Mouse (Mus musculus) intestine, postnatal 0 days (tissue): ENCODE measurements around the gene Lrg1. TPM values are rescaled to one million over a fixed set of nuclear protein-coding genes. Genes with fewer than 3 reads are reported as not detected.

Experiments
- ATAC-seq: fragments of 200-750 bp; cut with Nextera tagmentation; 2 replicates; pipeline ENCODE4 v1.8.0; 2017; ENCODE audit warnings: mild to moderate bottlenecking, moderate TSS enrichment, moderate library complexity
- H3K27ac ChIP-seq: fragments of 300-500 bp; sonication (generic); 2 replicates; pipeline ENCODE4 v1.5.1; 2014; ENCODE audit warnings: mild to moderate bottlenecking, low read depth, low read length, moderate library complexity
- H3K27me3 ChIP-seq: fragments of 300-500 bp; sonication (generic); replicated peaks from 2 replicates; pipeline ENCODE4 v1.6.1; 2014; ENCODE audit warnings: low read length, mixed read lengths; ENCODE audit not compliant: control insufficient read depth, insufficient read depth
- H3K36me3 ChIP-seq: fragments of 300-500 bp; sonication (generic); 2 replicates; pipeline ENCODE4 v1.6.1; 2014; ENCODE audit warnings: mild to moderate bottlenecking, moderate library complexity; ENCODE audit not compliant: control insufficient read depth, insufficient read depth
- H3K4me1 ChIP-seq: fragments of 300-500 bp; sonication (generic); replicated peaks from 2 replicates; pipeline ENCODE4 v1.6.1; 2014; ENCODE audit warnings: antibody characterized with exemption, low read length, mixed read lengths; ENCODE audit not compliant: control insufficient read depth, insufficient read depth
- H3K4me2 ChIP-seq: fragments of 300-500 bp; sonication (generic); replicated peaks from 2 replicates; pipeline ENCODE4 v1.6.1; 2014; ENCODE audit warnings: low read depth, mild to moderate bottlenecking, moderate library complexity
- H3K4me3 ChIP-seq: fragments of 300-500 bp; sonication (generic); 2 replicates; pipeline ENCODE4 v1.5.1; 2014; ENCODE audit warnings: low read depth, low read length
- H3K9ac ChIP-seq: fragments of 300-500 bp; sonication (generic); 2 replicates; pipeline ENCODE4 v1.6.1; 2014; ENCODE audit warnings: mild to moderate bottlenecking, low read depth, low read length
- H3K9me3 ChIP-seq: fragments of 300-500 bp; sonication (generic); 2 replicates; pipeline ENCODE4 v1.6.1; 2016; ENCODE audit warnings: mixed run types; ENCODE audit not compliant: control insufficient read depth
- CTCF ChIP-seq: sonication (generic); IDR thresholded peaks from 2 replicates; pipeline ENCODE4 v1.5.1; 2016; ENCODE audit warnings: low read depth, mild to moderate bottlenecking, control low read depth, antibody characterized with exemption, moderate library complexity
- WGBS: fragments of 180-500 bp; shearing (Covaris S2); extraction: QIAGEN DNeasy Blood & Tissue Kit; methylation state at CpG from one replicate; pipeline ENCODE4 v1.1.7; 2014; 5-methylcytosine and 5-hydroxymethylcytosine counted together
- polyA plus RNA-seq: library from polyadenylated mRNA; unstranded; fragments of >200 nt; fragmentation: Nextera tagmentation; extraction: Ambion mirVana; gene quantifications from 2 replicates; pipeline ENCODE4 v1.2.1, GENCODE M21; 2015

Gene Lrg1
- polyA plus RNA-seq, 1 experiment from 2014 or later = 3.6 TPM

DNA sequence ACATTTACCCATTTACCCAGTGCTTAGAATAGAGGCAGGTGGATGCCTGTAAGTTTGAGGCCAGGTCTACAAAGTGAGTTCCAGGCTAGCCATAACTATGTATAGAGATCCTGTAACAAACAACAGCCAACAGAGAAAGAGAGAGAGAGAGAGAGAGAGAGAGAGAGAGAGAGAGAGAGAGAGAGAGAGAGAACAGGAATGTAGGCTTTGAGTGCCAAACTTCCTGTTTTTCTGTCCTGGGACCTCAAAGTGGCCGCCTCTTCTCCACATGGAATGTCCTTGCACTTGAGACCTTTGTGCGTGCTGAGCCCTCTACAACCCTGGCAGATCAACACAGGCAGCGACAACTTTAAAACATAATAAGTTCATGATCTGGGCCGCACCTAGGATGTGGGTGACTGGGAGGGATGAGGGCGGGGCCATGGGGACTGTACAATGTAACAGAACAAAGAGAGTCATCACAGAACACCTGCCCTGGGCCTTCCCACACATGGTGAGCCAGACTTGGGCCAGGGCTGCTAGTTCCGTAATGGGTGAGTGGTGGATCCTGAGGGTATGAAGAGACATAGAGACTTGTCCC is 41.8 kb upstream of the Lrg1 start:
- H3K36me3 ChIP-seq = no peaks in the 10 kb centered on the region
- peaks cover 3% of the 10 kb centered on the region; the same call in 1 of the 2 replicates for H3K4me1 ChIP-seq
- no peak overlapping the region for H3K9ac ChIP-seq
- peak; percentile 66 for ATAC-seq
- peaks cover under 1% of the 10 kb centered on the region; the same call in 1 of the 2 replicates for H3K27me3 ChIP-seq
- WGBS = 29% methylated on average over 6 of the region's 6 CpGs
- H3K4me3 ChIP-seq = no peak overlapping the region
- H3K9me3 ChIP-seq = no peaks in the 10 kb centered on the region
- peak overlapping the region; percentile 70 for H3K4me2 ChIP-seq
- TF ChIP-seq CTCF = no peak
- H3K27ac ChIP-seq = peak overlapping the region; percentile 46; the same call in 1 of the 2 replicates

DNA sequence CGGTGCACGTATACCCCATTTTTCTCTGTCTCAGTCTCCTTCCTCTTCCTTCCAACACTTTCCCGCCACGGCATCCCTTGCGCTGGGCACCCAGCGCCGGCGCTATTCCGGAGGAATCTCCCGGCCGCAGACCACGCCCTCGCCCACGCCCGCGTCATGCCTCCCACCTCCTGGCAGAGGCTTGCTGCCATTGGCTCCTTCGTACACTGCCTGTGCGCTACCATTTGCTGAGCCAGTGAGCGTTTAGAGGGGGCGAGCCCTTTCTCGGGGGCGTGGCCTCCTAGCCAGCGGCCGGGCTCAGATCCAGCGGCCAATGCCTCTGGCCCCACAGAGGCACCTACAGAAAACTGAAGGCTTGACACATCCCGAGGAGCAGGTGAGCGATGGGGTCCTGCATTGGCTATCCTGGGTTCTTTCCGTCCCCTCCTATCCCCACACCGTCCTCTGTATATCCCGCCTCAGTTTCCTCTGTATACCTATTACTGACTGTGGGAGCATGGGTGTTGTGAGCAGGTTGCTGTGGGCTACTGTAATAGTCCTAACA is 40.5 kb upstream of the Lrg1 start, which contains the start of gene Tnfaip8l1:
TSS of gene Tnfaip8l1 (plus strand) at position 247 of the 544 bp plus-strand sequence.
- H3K36me3 ChIP-seq = no peaks in the 10 kb centered on the region
- under 1% methylated on average over 30 of the region's 30 CpGs for WGBS
- peak within 1 kb of the TSS; percentile 31 for H3K9ac ChIP-seq
- ATAC-seq = peak; percentile 93
- H3K4me2 ChIP-seq = peak within 1 kb of the TSS; percentile 70
- peaks cover 10% of the 10 kb centered on the region; the same call in 1 of the 2 replicates for H3K27me3 ChIP-seq
- H3K27ac ChIP-seq = 0 out of 2 replicates have a peak within 1 kb of the TSS, but pooled peaks have one; percentile 46
- TF ChIP-seq CTCF = no peak
- no peaks in the 10 kb centered on the region for H3K9me3 ChIP-seq
- H3K4me1 ChIP-seq = peaks cover 3% of the 10 kb centered on the region; the same call in 1 of the 2 replicates
- H3K4me3 ChIP-seq = peak within 1 kb of the TSS; percentile 39

DNA sequence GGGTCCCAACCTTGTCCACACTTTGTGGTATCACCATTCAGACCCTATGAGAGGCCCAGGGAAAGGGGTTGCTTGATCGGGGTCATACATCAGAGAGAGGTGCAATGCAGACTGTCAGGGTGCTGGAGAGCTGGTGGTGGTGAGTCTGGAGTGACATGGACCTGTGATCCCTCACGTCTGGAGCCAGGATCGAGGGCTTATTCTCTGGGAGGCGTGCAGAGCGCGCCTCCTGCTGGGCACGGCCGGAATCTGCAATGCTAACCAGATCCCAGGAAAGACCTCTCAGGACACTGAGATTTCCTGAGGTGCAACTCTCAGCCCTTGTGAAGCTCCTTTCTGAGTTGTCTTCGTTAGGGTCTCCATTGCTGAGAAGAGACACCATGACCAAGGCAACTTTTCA is 37.9 kb upstream of the Lrg1 start:
- no peaks in the 10 kb centered on the region for H3K9me3 ChIP-seq
- TF ChIP-seq CTCF = peak; percentile 97
- no peak overlapping the region for H3K27ac ChIP-seq
- no peak overlapping the region for H3K4me2 ChIP-seq
- no peaks in the 10 kb centered on the region for H3K36me3 ChIP-seq
- no peak overlapping the region for H3K4me3 ChIP-seq
- no peak for ATAC-seq
- H3K27me3 ChIP-seq = peaks cover 16% of the 10 kb centered on the region
- peaks cover 3% of the 10 kb centered on the region; the same call in 1 of the 2 replicates for H3K4me1 ChIP-seq
- H3K9ac ChIP-seq = no peak overlapping the region
- WGBS = 4% methylated on average over 9 of the region's 9 CpGs

DNA sequence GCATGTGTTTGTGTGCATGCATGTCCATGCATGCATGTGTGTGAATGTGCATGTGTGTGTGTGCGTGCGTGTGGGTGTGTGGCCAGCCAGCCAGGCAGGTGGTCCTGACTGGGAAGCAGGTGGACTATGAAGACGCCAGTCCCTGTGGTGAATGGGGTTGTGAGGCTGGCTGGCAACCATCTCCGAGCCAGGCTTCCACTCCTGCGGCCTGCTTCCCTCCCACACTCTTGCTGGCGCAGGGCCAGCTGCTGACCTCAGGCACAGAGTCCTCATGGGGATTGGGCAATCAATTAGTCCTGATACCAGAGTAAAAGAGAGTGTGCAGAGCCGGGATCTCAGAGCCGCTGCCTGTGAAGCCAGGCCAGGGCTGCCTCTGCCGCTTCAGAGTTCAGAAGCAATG is 31.8 kb upstream of the Lrg1 start:
- TF ChIP-seq CTCF = no peak
- peaks cover 28% of the 10 kb centered on the region for H3K27me3 ChIP-seq
- 24% methylated on average over 9 of the region's 9 CpGs for WGBS

GRCm38 (mm10) chr17:56149897-56150296 is 28.1 kb upstream of the Lrg1 start:
- no peak overlapping the region for H3K4me3 ChIP-seq
- no peak overlapping the region for H3K9ac ChIP-seq
- H3K4me2 ChIP-seq = no peak overlapping the region
- no peaks in the 10 kb centered on the region; the same call in 1 of the 2 replicates for H3K4me1 ChIP-seq
- peaks cover 29% of the 10 kb centered on the region for H3K27me3 ChIP-seq
- no peaks in the 10 kb centered on the region for H3K9me3 ChIP-seq
- TF ChIP-seq CTCF = no peak
- 51% methylated on average over 2 of the region's 2 CpGs for WGBS
- no peaks in the 10 kb centered on the region for H3K36me3 ChIP-seq
- no peak overlapping the region for H3K27ac ChIP-seq
- no peak for ATAC-seq

More for the DNA sequence above, 31.8 kb upstream of the Lrg1 start:
- no peak overlapping the region for H3K27ac ChIP-seq
- peak; percentile 73 for ATAC-seq
- no peaks in the 10 kb centered on the region; the same call in 1 of the 2 replicates for H3K4me1 ChIP-seq
- H3K36me3 ChIP-seq = no peaks in the 10 kb centered on the region
- H3K4me2 ChIP-seq = no peak overlapping the region
- no peak overlapping the region for H3K4me3 ChIP-seq
- H3K9ac ChIP-seq = no peak overlapping the region
- H3K9me3 ChIP-seq = no peaks in the 10 kb centered on the region

GRCm38 (mm10) chr17:56148790-56149618 is 27.2 kb upstream of the Lrg1 start:
- Histone ChIP-seq H3K9me3 (no peaks in the 10 kb centered on the region), H3K4me1 (no peaks in the 10 kb centered on the region; the same call in 1 of the 2 replicates), H3K27ac (no peak overlapping the region), H3K9ac (no peak overlapping the region), H3K36me3 (no peaks in the 10 kb centered on the region), H3K4me2 (peak overlapping the region; percentile 30), H3K4me3 (no peak overlapping the region), H3K27me3 (peaks cover 36% of the 10 kb centered on the region)
- 3% methylated on average over 26 of the region's 30 CpGs for WGBS
- TF ChIP-seq CTCF = no peak
- no peak for ATAC-seq
